Mouse (Mus musculus) stomach, embryonic 16.5 days (tissue): ENCODE data around the gene Tff1. TPM values are rescaled to one million over a fixed set of nuclear protein-coding genes. Genes with fewer than 3 reads are reported as not detected.

Source experiments
- ATAC-seq: fragments of 200-750 bp; cut with Nextera tagmentation; 2 replicates; pipeline ENCODE4 v1.8.0; 2017; ENCODE audit warnings: moderate number of reproducible peaks, moderate TSS enrichment; ENCODE audit not compliant: insufficient read depth, low FRiP score
- H3K27ac ChIP-seq: fragments of 300-500 bp; sonication (generic); 2 replicates; pipeline ENCODE4 v1.5.1; 2014; ENCODE audit warnings: low read length
- H3K27me3 ChIP-seq: fragments of 300-500 bp; sonication (generic); 2 replicates; pipeline ENCODE4 v1.6.1; 2014; ENCODE audit warnings: low read length, control low read depth, mixed read lengths; ENCODE audit not compliant: control insufficient read depth, insufficient read depth
- H3K36me3 ChIP-seq: fragments of 300-500 bp; sonication (generic); 2 replicates; pipeline ENCODE4 v1.6.1; 2014; ENCODE audit warnings: low read length; ENCODE audit not compliant: control insufficient read depth, insufficient read depth
- H3K4me1 ChIP-seq: fragments of 300-500 bp; sonication (generic); 2 replicates; pipeline ENCODE4 v1.6.1; 2014; ENCODE audit warnings: low read length, control low read depth, mixed read lengths; ENCODE audit not compliant: control insufficient read depth, insufficient read depth
- H3K4me2 ChIP-seq: fragments of 300-500 bp; sonication (generic); 2 replicates; pipeline ENCODE4 v1.6.1; 2014; ENCODE audit warnings: low read depth, low read length, mixed read lengths
- H3K4me3 ChIP-seq: fragments of 300-500 bp; sonication (generic); replicated peaks from 2 replicates; pipeline ENCODE4 v1.5.1; 2014; ENCODE audit warnings: mild to moderate bottlenecking, low read length
- H3K9ac ChIP-seq: fragments of 300-500 bp; sonication (generic); 2 replicates; pipeline ENCODE4 v1.6.1; 2014; ENCODE audit warnings: low read length
- H3K9me3 ChIP-seq: fragments of 300-500 bp; sonication (generic); replicated peaks from 2 replicates; pipeline ENCODE4 v1.6.1; 2016; ENCODE audit warnings: low read length, control low read depth; ENCODE audit not compliant: control insufficient read depth
- WGBS: fragments of 180-500 bp; shearing (Covaris S2); extraction: QIAGEN DNeasy Blood & Tissue Kit; methylation state at CpG from one replicate; pipeline ENCODE4 v1.1.7; 2014; 5-methylcytosine and 5-hydroxymethylcytosine counted together
- polyA plus RNA-seq: library from polyadenylated mRNA; unstranded; fragments of >200 nt; fragmentation: Nextera tagmentation; extraction: Ambion mirVana; gene quantifications from 2 replicates; pipeline ENCODE4 v1.2.1, GENCODE M21; 2015

Gene Tff1
- polyA plus RNA-seq, 1 experiment from 2014 or later: 263 TPM

- no peaks in the 10 kb centered on the region for H3K4me1 ChIP-seq
- peak; percentile 30; the same call in 1 of the 2 replicates for ATAC-seq
- H3K4me3 ChIP-seq: no peak overlapping the region
- no peaks in the 10 kb centered on the region for H3K36me3 ChIP-seq
- no peak overlapping the region for H3K4me2 ChIP-seq
- H3K27ac ChIP-seq: no peak overlapping the region
- H3K9me3 ChIP-seq: no peaks in the 10 kb centered on the region
- no peaks in the 10 kb centered on the region for H3K27me3 ChIP-seq
- H3K9ac ChIP-seq: no peak overlapping the region
- WGBS: 65% methylated on average over 9 of the region's 9 CpGs
Measured at GRCm38 (mm10) chr17:31193360-31193759, 28.3 kb upstream of the Tff1 start.

GRCm38 (mm10) chr17:31192663-31193062, 27.6 kb upstream of the Tff1 start:
- Histone ChIP-seq H3K27ac (no peak overlapping the region), H3K4me2 (no peak overlapping the region), H3K9me3 (no peaks in the 10 kb centered on the region), H3K27me3 (no peaks in the 10 kb centered on the region), H3K9ac (no peak overlapping the region), H3K4me3 (no peak overlapping the region), H3K36me3 (no peaks in the 10 kb centered on the region), H3K4me1 (no peaks in the 10 kb centered on the region)
- 38% methylated on average over 2 of the region's 2 CpGs for WGBS
- ATAC-seq: no peak

DNA sequence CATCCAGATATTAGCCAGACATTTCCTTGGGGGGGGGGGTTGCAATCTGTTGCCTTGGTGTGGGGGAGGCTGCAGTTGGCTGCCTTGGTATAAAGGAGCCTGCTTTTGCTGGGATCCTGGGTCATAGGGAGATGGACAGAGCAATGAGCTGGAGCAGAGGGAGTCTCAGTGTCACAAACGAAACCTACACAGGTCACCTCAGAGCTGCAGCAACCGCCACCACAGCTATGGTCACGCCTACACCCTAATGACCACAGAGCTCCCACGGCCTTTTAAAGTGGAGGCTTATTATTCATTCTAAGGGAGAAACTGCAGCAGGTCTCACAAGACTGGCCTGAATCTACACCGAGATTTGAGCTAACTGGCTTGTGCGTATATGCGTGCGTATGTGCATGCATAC, 26.7 kb upstream of the Tff1 start:
- Histone ChIP-seq H3K4me1 (no peaks in the 10 kb centered on the region), H3K36me3 (no peaks in the 10 kb centered on the region), H3K9ac (no peak overlapping the region), H3K4me3 (no peak overlapping the region), H3K27ac (no peak overlapping the region), H3K27me3 (no peaks in the 10 kb centered on the region), H3K9me3 (no peaks in the 10 kb centered on the region), H3K4me2 (no peak overlapping the region)
- ATAC-seq: no peak
- WGBS: 68% methylated on average over 8 of the region's 8 CpGs

DNA sequence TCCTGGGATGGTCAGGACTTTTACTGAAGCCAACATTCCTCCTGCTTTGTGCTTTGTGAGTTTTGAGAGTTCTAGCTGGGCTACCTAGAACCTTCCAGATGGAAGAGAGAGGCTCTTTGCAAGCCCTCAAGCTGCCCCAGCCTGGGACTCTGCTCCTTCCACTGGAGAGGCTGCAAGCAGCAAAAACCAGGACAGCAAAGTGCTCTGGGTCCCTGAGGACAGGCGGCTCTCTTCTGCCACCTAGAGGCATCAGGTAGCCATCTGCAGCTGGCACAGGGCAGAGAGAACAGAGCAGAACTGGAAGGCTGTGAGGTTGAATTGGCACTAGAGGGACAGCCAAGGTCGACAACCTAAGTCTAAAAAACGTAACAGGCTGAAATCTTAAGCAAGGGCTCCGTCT, 22.3 kb upstream of the Tff1 start:
- Histone ChIP-seq H3K4me3 (no peak overlapping the region), H3K36me3 (no peaks in the 10 kb centered on the region), H3K4me1 (no peaks in the 10 kb centered on the region), H3K27ac (no peak overlapping the region), H3K27me3 (no peaks in the 10 kb centered on the region), H3K9ac (no peak overlapping the region), H3K9me3 (no peaks in the 10 kb centered on the region), H3K4me2 (no peak overlapping the region)
- no peak for ATAC-seq
- 23% methylated on average over 4 of the region's 4 CpGs for WGBS

DNA sequence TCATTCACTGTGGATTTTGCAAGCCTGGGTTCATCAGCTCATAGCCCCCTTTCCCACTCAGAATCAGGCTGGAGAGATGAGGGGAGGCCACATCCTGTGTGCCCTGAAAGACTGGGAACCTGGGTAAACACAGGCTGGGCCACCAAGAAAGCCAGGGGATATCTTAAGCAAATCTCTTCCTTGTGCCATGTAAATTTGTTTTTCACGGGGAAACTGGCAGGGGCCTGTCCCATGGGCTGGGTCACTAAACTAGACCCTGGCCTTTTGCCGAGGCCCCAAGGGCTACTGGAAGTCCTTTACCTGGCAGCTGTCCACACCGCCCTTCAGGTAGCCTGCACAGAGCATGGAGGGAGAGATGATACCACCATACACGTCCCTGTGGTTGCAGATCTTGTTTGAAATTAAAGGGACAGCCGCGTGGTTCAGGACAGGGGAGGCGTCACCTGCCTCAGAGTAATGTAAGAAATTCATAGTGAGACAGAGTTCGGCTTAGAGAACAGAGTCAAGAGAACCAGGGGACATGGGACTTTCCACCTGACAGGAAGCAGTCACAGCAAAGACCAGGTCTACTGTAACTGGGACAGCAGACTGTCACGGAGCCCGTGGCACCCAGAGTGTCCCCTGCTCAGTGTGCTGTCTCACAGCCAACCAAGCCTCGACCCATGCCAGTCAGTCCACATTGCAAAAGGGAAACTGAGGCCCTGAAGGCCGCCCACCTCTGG, 19.4 kb upstream of the Tff1 start:
- H3K9me3 ChIP-seq: no peaks in the 10 kb centered on the region
- H3K27ac ChIP-seq: peak overlapping the region; percentile 95
- H3K9ac ChIP-seq: no peak overlapping the region
- H3K27me3 ChIP-seq: no peaks in the 10 kb centered on the region
- peak overlapping the region; percentile 17; the same call in 1 of the 2 replicates for H3K4me2 ChIP-seq
- 67% methylated on average over 12 of the region's 12 CpGs for WGBS
- no peak overlapping the region for H3K4me3 ChIP-seq
- ATAC-seq: peak; percentile 65; the same call in 1 of the 2 replicates
- H3K4me1 ChIP-seq: 0 out of 2 replicates have a peak, but pooled peaks cover 6% of the 10 kb centered on the region
- no peaks in the 10 kb centered on the region for H3K36me3 ChIP-seq

- H3K9ac ChIP-seq: peak overlapping the region; percentile 32
- H3K27ac ChIP-seq: peak overlapping the region; percentile 95
- 44% methylated on average over 12 of the region's 12 CpGs for WGBS
- H3K27me3 ChIP-seq: no peaks in the 10 kb centered on the region
- no peak overlapping the region for H3K4me3 ChIP-seq
- peak; percentile 85 for ATAC-seq
- H3K36me3 ChIP-seq: no peaks in the 10 kb centered on the region
- 0 out of 2 replicates have a peak, but pooled peaks cover 6% of the 10 kb centered on the region for H3K4me1 ChIP-seq
- peak overlapping the region; percentile 32 for H3K4me2 ChIP-seq
- H3K9me3 ChIP-seq: no peaks in the 10 kb centered on the region
Measured at GRCm38 (mm10) chr17:31183180-31183974, 18.3 kb upstream of the Tff1 start.

- 77% methylated on average over 4 of the region's 4 CpGs for WGBS
- Histone ChIP-seq H3K4me2 (no peak overlapping the region), H3K27me3 (no peaks in the 10 kb centered on the region), H3K9ac (no peak overlapping the region), H3K9me3 (no peaks in the 10 kb centered on the region), H3K36me3 (no peaks in the 10 kb centered on the region), H3K4me1 (0 out of 2 replicates have a peak, but pooled peaks cover 6% of the 10 kb centered on the region), H3K27ac (no peak overlapping the region), H3K4me3 (no peak overlapping the region)
- no peak for ATAC-seq
Measured at GRCm38 (mm10) chr17:31181490-31181889, 16.4 kb upstream of the Tff1 start.

DNA sequence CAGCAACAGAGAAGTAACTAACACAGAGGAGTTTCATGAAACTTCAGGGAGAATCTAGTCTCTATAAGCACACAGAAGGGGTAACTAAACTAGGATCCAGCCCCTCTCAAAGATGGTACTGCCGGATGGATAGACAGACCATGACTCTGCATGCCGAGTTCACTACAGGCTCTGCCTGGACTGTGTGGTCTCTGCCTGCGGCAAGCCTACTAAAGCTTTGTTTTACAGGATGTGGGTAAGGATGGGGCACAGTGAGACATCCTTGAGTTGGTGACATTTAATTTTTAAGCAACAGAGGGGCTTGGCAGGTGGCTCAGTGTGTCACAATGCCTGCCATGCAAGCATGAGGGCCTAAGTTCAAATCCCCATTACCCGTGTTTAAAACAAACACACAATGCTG, 11.2 kb upstream of the Tff1 start:
- no peaks in the 10 kb centered on the region for H3K9me3 ChIP-seq
- H3K36me3 ChIP-seq: no peaks in the 10 kb centered on the region
- WGBS: 82% methylated on average over 4 of the region's 4 CpGs
- no peaks in the 10 kb centered on the region for H3K27me3 ChIP-seq
- no peak overlapping the region for H3K27ac ChIP-seq
- 0 out of 2 replicates have a peak, but pooled peaks cover 6% of the 10 kb centered on the region for H3K4me1 ChIP-seq
- H3K9ac ChIP-seq: no peak overlapping the region
- no peak overlapping the region for H3K4me2 ChIP-seq
- no peak for ATAC-seq
- H3K4me3 ChIP-seq: no peak overlapping the region

GRCm38 (mm10) chr17:31169796-31170195, 4.7 kb upstream of the Tff1 start:
- Histone ChIP-seq H3K36me3 (no peaks in the 10 kb centered on the region), H3K9me3 (no peaks in the 10 kb centered on the region), H3K9ac (no peak overlapping the region), H3K4me1 (peaks cover 3% of the 10 kb centered on the region; the same call in 1 of the 2 replicates), H3K27me3 (no peaks in the 10 kb centered on the region), H3K27ac (peak overlapping the region; percentile 85), H3K4me2 (no peak overlapping the region), H3K4me3 (no peak overlapping the region)
- peak; percentile 90 for ATAC-seq
- WGBS: 60% methylated on average over 5 of the region's 5 CpGs
